Mouse (Mus musculus) liver, embryonic 13.5 days (tissue): ENCODE results near the gene Tns1. TPM values are rescaled to one million over a fixed set of nuclear protein-coding genes. Genes with fewer than 3 reads are reported as not detected.
A peak's percentile ranks its signal among the peaks of the same experiment; 100 is the strongest.

Source experiments
- ATAC-seq: fragments of 200-750 bp; cut with Nextera tagmentation; 2 replicates; pipeline ENCODE4 v1.8.0; 2017; ENCODE audit warnings: low read depth, mild to moderate bottlenecking, moderate number of reproducible peaks, moderate library complexity
- DNase-seq: peaks from one replicate; pipeline ENCODE4 v3.0.0; 2022
- H3K27ac ChIP-seq: fragments of 300-500 bp; sonication (generic); 2 replicates; pipeline ENCODE4 v1.5.1; 2015; ENCODE audit warnings: moderate library complexity, mild to moderate bottlenecking, inconsistent platforms
- H3K27me3 ChIP-seq: fragments of 300-500 bp; sonication (generic); 2 replicates; pipeline ENCODE4 v1.6.1; 2015; ENCODE audit warnings: mild to moderate bottlenecking, inconsistent platforms
- H3K36me3 ChIP-seq: fragments of 300-500 bp; sonication (generic); 2 replicates; pipeline ENCODE4 v1.6.1; 2015; ENCODE audit warnings: mild to moderate bottlenecking, inconsistent platforms
- H3K4me1 ChIP-seq: fragments of 300-500 bp; sonication (generic); replicated peaks from 2 replicates; pipeline ENCODE4 v1.6.1; 2015; ENCODE audit warnings: inconsistent platforms
- H3K4me2 ChIP-seq: fragments of 300-500 bp; sonication (generic); 2 replicates; pipeline ENCODE4 v1.6.1; 2015; ENCODE audit warnings: inconsistent platforms, mild to moderate bottlenecking, moderate library complexity
- H3K4me3 ChIP-seq: fragments of 300-500 bp; sonication (generic); replicated peaks from 2 replicates; pipeline ENCODE4 v1.5.1; 2015; ENCODE audit warnings: mild to moderate bottlenecking, inconsistent platforms
- H3K9ac ChIP-seq: fragments of 300-500 bp; sonication (generic); 2 replicates; pipeline ENCODE4 v1.6.1; 2015; ENCODE audit warnings: mild to moderate bottlenecking, inconsistent platforms
- H3K9me3 ChIP-seq: fragments of 300-500 bp; sonication (generic); replicated peaks from 2 replicates; pipeline ENCODE4 v1.6.1; 2016; ENCODE audit warnings: inconsistent platforms
- WGBS: fragments of 180-500 bp; shearing (Covaris S2); methylation state at CpG from one replicate; pipeline ENCODE4 v1.1.7; 2015; ENCODE audit not compliant: insufficient replicate concordance; 5-methylcytosine and 5-hydroxymethylcytosine counted together
- polyA plus RNA-seq: library from polyadenylated mRNA; unstranded; fragments of >200 nt; fragmentation: Nextera tagmentation; extraction: Ambion mirVana; gene quantifications from 2 replicates; pipeline ENCODE4 v1.2.1, GENCODE M21; 2015

Gene Tns1
- polyA plus RNA-seq, 1 experiment from 2014 or later: 11.7 TPM

GRCm38 (mm10) chr1:74007398-74008050, 116.7 kb downstream of the Tns1 start:
- no peak for DNase-seq
- H3K9ac ChIP-seq: no peak overlapping the region
- no peak overlapping the region for H3K4me3 ChIP-seq
- H3K27ac ChIP-seq: peak overlapping the region; percentile 15
- H3K4me2 ChIP-seq: no peak overlapping the region
- H3K27me3 ChIP-seq: no peaks in the 10 kb centered on the region
- H3K36me3 ChIP-seq: no peaks in the 10 kb centered on the region
- no peaks in the 10 kb centered on the region for H3K9me3 ChIP-seq
- peaks cover 39% of the 10 kb centered on the region for H3K4me1 ChIP-seq
- 0 out of 2 replicates have a peak, but pooled peaks have one; percentile 27 for ATAC-seq
- WGBS: 16% methylated on average over 7 of the region's 7 CpGs

- Histone ChIP-seq H3K27me3 (no peaks in the 10 kb centered on the region), H3K4me3 (no peak overlapping the region), H3K9me3 (no peaks in the 10 kb centered on the region), H3K4me2 (no peak overlapping the region), H3K4me1 (peaks cover 64% of the 10 kb centered on the region), H3K9ac (no peak overlapping the region), H3K36me3 (no peaks in the 10 kb centered on the region), H3K27ac (no peak overlapping the region)
- no peak for ATAC-seq
- 64% methylated on average over 3 of the region's 3 CpGs for WGBS
- no peak for DNase-seq
Measured at GRCm38 (mm10) chr1:74005020-74005419, 119.2 kb downstream of the Tns1 start.

GRCm38 (mm10) chr1:74003723-74004122, 120.5 kb downstream of the Tns1 start:
- no peak overlapping the region for H3K9ac ChIP-seq
- H3K4me1 ChIP-seq: peaks cover 68% of the 10 kb centered on the region
- H3K9me3 ChIP-seq: no peaks in the 10 kb centered on the region
- no peak for ATAC-seq
- H3K27ac ChIP-seq: no peak overlapping the region
- no peak overlapping the region for H3K4me3 ChIP-seq
- H3K36me3 ChIP-seq: no peaks in the 10 kb centered on the region
- H3K4me2 ChIP-seq: no peak overlapping the region
- DNase-seq: no peak
- 54% methylated on average over 2 of the region's 2 CpGs for WGBS
- H3K27me3 ChIP-seq: no peaks in the 10 kb centered on the region

- peaks cover 12% of the 10 kb centered on the region for H3K36me3 ChIP-seq
- WGBS: 19% methylated on average over 10 of the region's 10 CpGs
- H3K9ac ChIP-seq: peak overlapping the region; percentile 69
- peak overlapping the region; percentile 80 for H3K27ac ChIP-seq
- no peaks in the 10 kb centered on the region for H3K9me3 ChIP-seq
- peak; percentile 95 for ATAC-seq
- H3K4me1 ChIP-seq: peaks cover 64% of the 10 kb centered on the region
- DNase-seq: peak; percentile 61
- no peaks in the 10 kb centered on the region for H3K27me3 ChIP-seq
- H3K4me3 ChIP-seq: peak overlapping the region; percentile 55
- peak overlapping the region; percentile 72 for H3K4me2 ChIP-seq
Measured at GRCm38 (mm10) chr1:74001449-74001820, 122.8 kb downstream of the Tns1 start.

GRCm38 (mm10) chr1:74000810-74001448, 123.3 kb downstream of the Tns1 start:
- H3K27me3 ChIP-seq: no peaks in the 10 kb centered on the region
- ATAC-seq (peak; percentile 49), DNase-seq (no peak)
- peak overlapping the region; percentile 55 for H3K4me3 ChIP-seq
- H3K27ac ChIP-seq: peak overlapping the region; percentile 80
- no peaks in the 10 kb centered on the region for H3K9me3 ChIP-seq
- WGBS: 19% methylated on average over 2 of the region's 2 CpGs
- peak overlapping the region; percentile 72 for H3K4me2 ChIP-seq
- peak overlapping the region; percentile 69 for H3K9ac ChIP-seq
- H3K4me1 ChIP-seq: peaks cover 64% of the 10 kb centered on the region
- H3K36me3 ChIP-seq: peaks cover 16% of the 10 kb centered on the region

GRCm38 (mm10) chr1:74000191-74000651, 124.0 kb downstream of the Tns1 start:
- no peak for ATAC-seq
- Histone ChIP-seq H3K27me3 (no peaks in the 10 kb centered on the region), H3K4me2 (peak overlapping the region; percentile 72), H3K9me3 (no peaks in the 10 kb centered on the region), H3K36me3 (peaks cover 23% of the 10 kb centered on the region), H3K27ac (peak overlapping the region; percentile 80), H3K9ac (peak overlapping the region; percentile 69), H3K4me1 (peaks cover 63% of the 10 kb centered on the region), H3K4me3 (peak overlapping the region; percentile 55)
- no peak for DNase-seq
- WGBS: 38% methylated on average over 5 of the region's 5 CpGs

- no peaks in the 10 kb centered on the region for H3K9me3 ChIP-seq
- H3K9ac ChIP-seq: peak overlapping the region; percentile 69
- peaks cover 28% of the 10 kb centered on the region for H3K36me3 ChIP-seq
- no peaks in the 10 kb centered on the region for H3K27me3 ChIP-seq
- peak overlapping the region; percentile 80 for H3K27ac ChIP-seq
- DNase-seq: no peak
- peaks cover 61% of the 10 kb centered on the region for H3K4me1 ChIP-seq
- WGBS: 68% methylated on average over 5 of the region's 5 CpGs
- H3K4me2 ChIP-seq: peak overlapping the region; percentile 72
- peak overlapping the region; percentile 55 for H3K4me3 ChIP-seq
- no peak for ATAC-seq
Measured at GRCm38 (mm10) chr1:73999533-73999932, 124.7 kb downstream of the Tns1 start.

GRCm38 (mm10) chr1:73998925-73999375, 125.3 kb downstream of the Tns1 start:
- H3K9me3 ChIP-seq: no peaks in the 10 kb centered on the region
- peak overlapping the region; percentile 80; the same call in 1 of the 2 replicates for H3K27ac ChIP-seq
- DNase-seq: no peak
- 58% methylated on average over 5 of the region's 5 CpGs for WGBS
- no peak for ATAC-seq
- H3K4me1 ChIP-seq: peaks cover 61% of the 10 kb centered on the region
- peaks cover 33% of the 10 kb centered on the region for H3K36me3 ChIP-seq
- H3K4me3 ChIP-seq: peak overlapping the region; percentile 16; the same call in 1 of the 2 replicates
- H3K27me3 ChIP-seq: no peaks in the 10 kb centered on the region
- H3K4me2 ChIP-seq: peak overlapping the region; percentile 72
- H3K9ac ChIP-seq: peak overlapping the region; percentile 69

GRCm38 (mm10) chr1:73998131-73998865, 126.0 kb downstream of the Tns1 start:
- Histone ChIP-seq H3K4me2 (peak overlapping the region; percentile 72), H3K27me3 (no peaks in the 10 kb centered on the region), H3K27ac (peak overlapping the region; percentile 58), H3K9me3 (no peaks in the 10 kb centered on the region), H3K36me3 (peaks cover 36% of the 10 kb centered on the region), H3K4me3 (no peak overlapping the region), H3K4me1 (peaks cover 54% of the 10 kb centered on the region), H3K9ac (peak overlapping the region; percentile 69)
- no peak for ATAC-seq
- DNase-seq: no peak
- 56% methylated on average over 9 of the region's 9 CpGs for WGBS

GRCm38 (mm10) chr1:73997341-73997740, 126.9 kb downstream of the Tns1 start:
- 71% methylated on average over 6 of the region's 6 CpGs for WGBS
- DNase-seq: no peak
- H3K4me1 ChIP-seq: peaks cover 44% of the 10 kb centered on the region

GRCm38 (mm10) chr1:73996650-73997049, 127.6 kb downstream of the Tns1 start:
- Histone ChIP-seq H3K27ac (no peak overlapping the region), H3K9me3 (no peaks in the 10 kb centered on the region), H3K9ac (no peak overlapping the region), H3K36me3 (peaks cover 50% of the 10 kb centered on the region), H3K4me3 (no peak overlapping the region), H3K4me2 (no peak overlapping the region), H3K4me1 (peaks cover 38% of the 10 kb centered on the region), H3K27me3 (no peaks in the 10 kb centered on the region)
- DNase-seq (no peak), ATAC-seq (no peak)
- whole genome bisulfite sequencing: 72% methylated on average over 3 of the region's 3 CpGs

More at GRCm38 (mm10) chr1:73997341-73997740, 126.9 kb downstream of the Tns1 start:
- no peak overlapping the region for H3K9ac ChIP-seq
- no peak overlapping the region for H3K4me2 ChIP-seq
- no peak overlapping the region for H3K27ac ChIP-seq
- no peaks in the 10 kb centered on the region for H3K9me3 ChIP-seq
- no peak overlapping the region for H3K4me3 ChIP-seq
- no peaks in the 10 kb centered on the region for H3K27me3 ChIP-seq
- ATAC-seq: no peak
- peaks cover 43% of the 10 kb centered on the region for H3K36me3 ChIP-seq
